Mouse (Mus musculus) myocyte (in vitro differentiated cells): ENCODE results near the gene Ptprg.

Experiments
- MAX ChIP-seq: IDR thresholded peaks from one replicate; pipeline ENCODE4 v1.6.1; 2011; ENCODE audit warnings: low read depth, mild to moderate bottlenecking, control low read depth
- MYOG ChIP-seq, 3 experiments: IDR thresholded peaks; one replicate each; pipeline ENCODE4 v1.6.1; 2011; ENCODE audit warnings: control low read depth in 2 of 3, low read depth in 2 of 3, mild to moderate bottlenecking in 2 of 3; ENCODE audit not compliant: insufficient read length in 2 of 3, control insufficient read depth in 1 of 3, insufficient read depth in 1 of 3
- POLR2A ChIP-seq: IDR thresholded peaks from one replicate; pipeline ENCODE4 v1.6.1; 2011; ENCODE audit warnings: low read depth, mild to moderate bottlenecking, control low read depth, moderate library complexity; ENCODE audit not compliant: insufficient read length
- POLR2AphosphoS2 ChIP-seq: IDR thresholded peaks from one replicate; pipeline ENCODE4 v1.6.1; 2011; ENCODE audit warnings: low read depth, control low read depth; ENCODE audit not compliant: insufficient read length
- TCF12 ChIP-seq: IDR thresholded peaks from one replicate; pipeline ENCODE4 v1.6.1; 2011; ENCODE audit warnings: mild to moderate bottlenecking, control low read depth; ENCODE audit not compliant: poor library complexity, insufficient read depth, severe bottlenecking
- USF1 ChIP-seq: IDR thresholded peaks from one replicate; pipeline ENCODE4 v1.6.1; 2011; ENCODE audit warnings: low read depth, mild to moderate bottlenecking, control low read depth, moderate library complexity

GRCm38 (mm10) chr14:12202214-12202613 is 648.9 kb downstream of the Ptprg start:
- TF ChIP-seq POLR2A: no peak
- TF ChIP-seq MYOG (IDR thresholded peaks at IDR 0.05; ENCODE audit: control insufficient read depth in 1 of 3, insufficient read depth in 1 of 3, insufficient read length in 2 of 3, low read depth in 2 of 3): no peak
- TF ChIP-seq USF1: no peak
- TF ChIP-seq MAX: no peak
- no peak for TF ChIP-seq TCF12
- no peak for TF ChIP-seq POLR2AphosphoS2
